Mouse (Mus musculus) midbrain, embryonic 16.5 days (tissue): ENCODE measurements around the gene Alpl. TPM values are rescaled to one million over a fixed set of nuclear protein-coding genes. Genes with fewer than 3 reads are reported as not detected.

Source experiments
- ATAC-seq: fragments of 200-750 bp; cut with Nextera tagmentation; 2 replicates; pipeline ENCODE4 v1.8.0; 2017; ENCODE audit warnings: moderate TSS enrichment
- H3K27ac ChIP-seq: fragments of 300-500 bp; sonication (generic); 2 replicates; pipeline ENCODE4 v1.5.1; 2014; ENCODE audit warnings: mild to moderate bottlenecking, low read length, mixed read lengths
- H3K27me3 ChIP-seq: fragments of 300-500 bp; sonication (generic); 2 replicates; pipeline ENCODE4 v1.6.1; 2014; ENCODE audit warnings: low read depth, low read length, mixed read lengths; ENCODE audit not compliant: control insufficient read depth, insufficient read depth
- H3K36me3 ChIP-seq: fragments of 300-500 bp; sonication (generic); 2 replicates; pipeline ENCODE4 v1.6.1; 2014; ENCODE audit warnings: mild to moderate bottlenecking, low read length, moderate library complexity, mixed read lengths; ENCODE audit not compliant: control insufficient read depth, insufficient read depth
- H3K4me1 ChIP-seq: fragments of 300-500 bp; sonication (generic); 2 replicates; pipeline ENCODE4 v1.6.1; 2014; ENCODE audit warnings: mild to moderate bottlenecking, low read length, mixed read lengths; ENCODE audit not compliant: control insufficient read depth, insufficient read depth
- H3K4me2 ChIP-seq: fragments of 300-500 bp; sonication (generic); 2 replicates; pipeline ENCODE4 v1.6.1; 2014; ENCODE audit warnings: mild to moderate bottlenecking, low read length, mixed read lengths
- H3K4me3 ChIP-seq: fragments of 300-500 bp; sonication (generic); 2 replicates; pipeline ENCODE4 v1.5.1; 2014; ENCODE audit warnings: low read depth, mild to moderate bottlenecking, low read length, moderate library complexity, mixed read lengths
- H3K9ac ChIP-seq: fragments of 300-500 bp; sonication (generic); 2 replicates; pipeline ENCODE4 v1.6.1; 2014; ENCODE audit warnings: low read depth, low read length, mixed read lengths
- H3K9me3 ChIP-seq: fragments of 300-500 bp; sonication (generic); replicated peaks from 2 replicates; pipeline ENCODE4 v1.6.1; 2014; ENCODE audit warnings: mild to moderate bottlenecking, low read length, mixed read lengths; ENCODE audit not compliant: control insufficient read depth, poor library complexity, severe bottlenecking
- WGBS: fragments of 180-500 bp; shearing (Covaris S2); extraction: QIAGEN DNeasy Blood & Tissue Kit; methylation state at CpG from one replicate; pipeline ENCODE4 v1.1.7; 2014; 5-methylcytosine and 5-hydroxymethylcytosine counted together
- polyA plus RNA-seq: library from polyadenylated mRNA; unstranded; fragments of >200 nt; fragmentation: Nextera tagmentation; extraction: Ambion mirVana; gene quantifications from 2 replicates; pipeline ENCODE4 v1.2.1, GENCODE M21; 2015

The Alpl gene
- polyA plus RNA-seq, 1 experiment from 2014 or later: 12.1 TPM

- H3K4me2 ChIP-seq: no peak overlapping the region
- H3K27me3 ChIP-seq: no peaks in the 10 kb centered on the region; the same call in 1 of the 2 replicates
- no peak overlapping the region for H3K4me3 ChIP-seq
- no peak overlapping the region for H3K27ac ChIP-seq
- ATAC-seq: no peak
- no peaks in the 10 kb centered on the region for H3K9me3 ChIP-seq
- H3K36me3 ChIP-seq: peaks cover 9% of the 10 kb centered on the region
- WGBS: 44% methylated on average over 8 of the region's 8 CpGs
- peaks cover 25% of the 10 kb centered on the region for H3K4me1 ChIP-seq
- no peak overlapping the region for H3K9ac ChIP-seq
These were observed 71.4 kb downstream of the Alpl start for GRCm38 (mm10) chr4:137724766-137725165.

- Histone ChIP-seq H3K4me1 (peaks cover 30% of the 10 kb centered on the region), H3K9ac (no peak overlapping the region), H3K9me3 (no peaks in the 10 kb centered on the region), H3K36me3 (peaks cover 9% of the 10 kb centered on the region), H3K27ac (no peak overlapping the region), H3K27me3 (no peaks in the 10 kb centered on the region; the same call in 1 of the 2 replicates), H3K4me2 (no peak overlapping the region), H3K4me3 (no peak overlapping the region)
- no peak for ATAC-seq
- WGBS: 50% methylated on average over 11 of the region's 11 CpGs
These were observed 72.0 kb downstream of the Alpl start for GRCm38 (mm10) chr4:137724212-137724611.

GRCm38 (mm10) chr4:137723527-137723926 is 72.7 kb downstream of the Alpl start:
- H3K27me3 ChIP-seq: no peaks in the 10 kb centered on the region; the same call in 1 of the 2 replicates
- 44% methylated on average over 25 of the region's 25 CpGs for WGBS
- no peaks in the 10 kb centered on the region for H3K9me3 ChIP-seq
- no peak overlapping the region for H3K4me3 ChIP-seq
- no peak overlapping the region for H3K27ac ChIP-seq
- peaks cover 32% of the 10 kb centered on the region for H3K4me1 ChIP-seq
- no peak for ATAC-seq
- peaks cover 9% of the 10 kb centered on the region for H3K36me3 ChIP-seq
- H3K9ac ChIP-seq: peak overlapping the region; percentile 52
- peak overlapping the region; percentile 26 for H3K4me2 ChIP-seq

- 26% methylated on average over 12 of the region's 12 CpGs for WGBS
- peak overlapping the region; percentile 26; the same call in 1 of the 2 replicates for H3K4me2 ChIP-seq
- H3K27ac ChIP-seq: no peak overlapping the region
- H3K9ac ChIP-seq: peak overlapping the region; percentile 52
- peaks cover 9% of the 10 kb centered on the region for H3K36me3 ChIP-seq
- 0 out of 2 replicates have a peak, but pooled peaks have one; percentile 7 for ATAC-seq
- H3K9me3 ChIP-seq: no peaks in the 10 kb centered on the region
- no peak overlapping the region for H3K4me3 ChIP-seq
- H3K27me3 ChIP-seq: no peaks in the 10 kb centered on the region; the same call in 1 of the 2 replicates
- peaks cover 28% of the 10 kb centered on the region for H3K4me1 ChIP-seq
These were observed 73.3 kb downstream of the Alpl start for GRCm38 (mm10) chr4:137722692-137723427.

GRCm38 (mm10) chr4:137722230-137722629 is 74.0 kb downstream of the Alpl start:
- no peak overlapping the region for H3K27ac ChIP-seq
- no peak for ATAC-seq
- no peaks in the 10 kb centered on the region for H3K9me3 ChIP-seq
- peaks cover 9% of the 10 kb centered on the region for H3K36me3 ChIP-seq
- no peak overlapping the region for H3K4me3 ChIP-seq
- H3K4me1 ChIP-seq: peaks cover 24% of the 10 kb centered on the region; the same call in 1 of the 2 replicates
- no peak overlapping the region for H3K4me2 ChIP-seq
- H3K27me3 ChIP-seq: no peaks in the 10 kb centered on the region; the same call in 1 of the 2 replicates
- WGBS: 87% methylated on average over 3 of the region's 3 CpGs
- H3K9ac ChIP-seq: no peak overlapping the region

- Histone ChIP-seq H3K4me1 (peaks cover 24% of the 10 kb centered on the region; the same call in 1 of the 2 replicates), H3K9me3 (no peaks in the 10 kb centered on the region), H3K9ac (no peak overlapping the region), H3K4me3 (no peak overlapping the region), H3K27ac (no peak overlapping the region), H3K36me3 (peaks cover 9% of the 10 kb centered on the region), H3K27me3 (no peaks in the 10 kb centered on the region; the same call in 1 of the 2 replicates), H3K4me2 (no peak overlapping the region)
- ATAC-seq: no peak
- 86% methylated on average over 15 of the region's 15 CpGs for WGBS
These were observed 74.6 kb downstream of the Alpl start for GRCm38 (mm10) chr4:137721563-137721962.

- Histone ChIP-seq H3K36me3 (peaks cover 10% of the 10 kb centered on the region), H3K27ac (peak overlapping the region; percentile 74), H3K4me3 (no peak overlapping the region), H3K4me1 (peaks cover 24% of the 10 kb centered on the region; the same call in 1 of the 2 replicates), H3K9ac (peak overlapping the region; percentile 45), H3K27me3 (no peaks in the 10 kb centered on the region; the same call in 1 of the 2 replicates), H3K9me3 (no peaks in the 10 kb centered on the region), H3K4me2 (no peak overlapping the region)
- ATAC-seq: no peak; the same call in 1 of the 2 replicates
- WGBS: 30% methylated on average over 15 of the region's 15 CpGs
These were observed 76.7 kb downstream of the Alpl start for GRCm38 (mm10) chr4:137719378-137720077.

GRCm38 (mm10) chr4:137717671-137718070 is 78.5 kb downstream of the Alpl start:
- no peak overlapping the region for H3K4me3 ChIP-seq
- peaks cover 12% of the 10 kb centered on the region for H3K36me3 ChIP-seq
- H3K4me2 ChIP-seq: no peak overlapping the region
- no peak overlapping the region for H3K27ac ChIP-seq
- no peak for ATAC-seq
- no peak overlapping the region for H3K9ac ChIP-seq
- H3K4me1 ChIP-seq: peaks cover 18% of the 10 kb centered on the region; the same call in 1 of the 2 replicates
- 78% methylated on average over 15 of the region's 15 CpGs for WGBS
- no peaks in the 10 kb centered on the region for H3K27me3 ChIP-seq
- no peaks in the 10 kb centered on the region for H3K9me3 ChIP-seq

- Histone ChIP-seq H3K4me3 (no peak overlapping the region), H3K4me2 (no peak overlapping the region), H3K36me3 (peaks cover 10% of the 10 kb centered on the region), H3K4me1 (peaks cover 16% of the 10 kb centered on the region; the same call in 1 of the 2 replicates), H3K9ac (no peak overlapping the region; the same call in 1 of the 2 replicates), H3K27ac (no peak overlapping the region), H3K9me3 (no peaks in the 10 kb centered on the region), H3K27me3 (no peaks in the 10 kb centered on the region)
- 61% methylated on average over 7 of the region's 7 CpGs for WGBS
- no peak for ATAC-seq
These were observed 79.2 kb downstream of the Alpl start for GRCm38 (mm10) chr4:137717005-137717404.
